Mouse (Mus musculus): Measurements from ENCODE around the gene Tent5a.

DNA sequence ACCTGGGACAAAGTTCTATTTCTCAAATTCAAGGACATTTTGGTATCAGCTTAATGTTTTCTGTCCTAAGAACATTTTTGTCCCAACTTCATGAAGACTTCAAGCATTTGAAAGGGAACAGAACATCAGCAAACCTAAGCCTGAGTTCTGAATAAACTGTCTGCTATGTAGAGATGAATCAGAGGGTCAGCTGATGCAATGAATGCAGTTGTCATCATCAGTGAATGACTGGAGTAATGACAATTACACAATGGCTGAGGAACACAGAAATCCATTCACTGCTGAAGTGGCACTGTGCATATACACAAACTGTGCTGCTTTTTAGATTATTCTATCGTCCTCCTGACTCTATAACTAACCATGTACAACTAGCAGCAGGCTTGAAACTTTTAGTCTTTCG, 53.0 kb downstream of the Tent5a start:
- TF ChIP-seq EP300 (IDR thresholded peaks at IDR 0.05; ENCODE audit: insufficient read depth, low read depth, low read length) (no peak), CTCF (IDR thresholded peaks at IDR 0.05) (no peak), POLR2A (IDR thresholded peaks at IDR 0.05; ENCODE audit: insufficient read depth, low read depth, low read length) (no peak)
